Mouse (Mus musculus) liver, embryonic 11.5 days (tissue): Measurements from ENCODE around the gene Fgfr2. TPM values are rescaled to one million over a fixed set of nuclear protein-coding genes. Genes with fewer than 3 reads are reported as not detected.

Experiments
- ATAC-seq: fragments of 200-750 bp; cut with Nextera tagmentation; replicated peaks from 2 replicates; pipeline ENCODE4 v1.8.0; 2017; ENCODE audit warnings: moderate number of reproducible peaks, mild to moderate bottlenecking, moderate TSS enrichment, moderate library complexity; ENCODE audit not compliant: low FRiP score
- DNase-seq: peaks from one replicate; pipeline ENCODE4 v3.0.0-alpha.2; 2017; ENCODE audit warnings: low spot score
- H3K27ac ChIP-seq: fragments of 300-500 bp; sonication (generic); 2 replicates; pipeline ENCODE4 v1.5.1; 2014; ENCODE audit warnings: mild to moderate bottlenecking, low read depth, low read length, control low read depth
- H3K27me3 ChIP-seq: fragments of 300-500 bp; sonication (generic); replicated peaks from 2 replicates; pipeline ENCODE4 v1.6.1; 2014; ENCODE audit warnings: low read length, mixed read lengths; ENCODE audit not compliant: control insufficient read depth, insufficient read depth
- H3K36me3 ChIP-seq: fragments of 300-500 bp; sonication (generic); 2 replicates; pipeline ENCODE4 v1.6.1; 2014; ENCODE audit warnings: mild to moderate bottlenecking, low read length, moderate library complexity, mixed read lengths; ENCODE audit not compliant: control insufficient read depth, insufficient read depth
- H3K4me1 ChIP-seq: fragments of 300-500 bp; sonication (generic); replicated peaks from 2 replicates; pipeline ENCODE4 v1.6.1; 2014; ENCODE audit warnings: low read length, mixed read lengths; ENCODE audit not compliant: control insufficient read depth, insufficient read depth
- H3K4me2 ChIP-seq: fragments of 300-500 bp; sonication (generic); 2 replicates; pipeline ENCODE4 v1.6.1; 2014; ENCODE audit warnings: mild to moderate bottlenecking, control low read depth, moderate library complexity
- H3K4me3 ChIP-seq: fragments of 300-500 bp; sonication (generic); 2 replicates; pipeline ENCODE4 v1.5.1; 2014; ENCODE audit warnings: low read depth, low read length, control low read depth
- H3K9ac ChIP-seq: fragments of 300-500 bp; sonication (generic); 2 replicates; pipeline ENCODE4 v1.6.1; 2014; ENCODE audit warnings: low read depth, low read length, control low read depth
- H3K9me3 ChIP-seq: fragments of 300-500 bp; sonication (generic); 2 replicates; pipeline ENCODE4 v1.6.1; 2016; ENCODE audit warnings: low read length, inconsistent platforms, mixed read lengths; ENCODE audit not compliant: control insufficient read depth
- WGBS: fragments of 180-500 bp; shearing (Covaris S2); extraction: QIAGEN DNeasy Blood & Tissue Kit; methylation state at CpG from one replicate; pipeline ENCODE4 v1.1.7; 2014; 5-methylcytosine and 5-hydroxymethylcytosine counted together
- polyA plus RNA-seq: library from polyadenylated mRNA; unstranded; fragments of >200 nt; fragmentation: Nextera tagmentation; extraction: Ambion mirVana; gene quantifications from 2 replicates; pipeline ENCODE4 v1.2.1, GENCODE M21; 2014

The Fgfr2 gene
- polyA plus RNA-seq, 1 experiment from 2014 or later, result 32.6 TPM

DNA sequence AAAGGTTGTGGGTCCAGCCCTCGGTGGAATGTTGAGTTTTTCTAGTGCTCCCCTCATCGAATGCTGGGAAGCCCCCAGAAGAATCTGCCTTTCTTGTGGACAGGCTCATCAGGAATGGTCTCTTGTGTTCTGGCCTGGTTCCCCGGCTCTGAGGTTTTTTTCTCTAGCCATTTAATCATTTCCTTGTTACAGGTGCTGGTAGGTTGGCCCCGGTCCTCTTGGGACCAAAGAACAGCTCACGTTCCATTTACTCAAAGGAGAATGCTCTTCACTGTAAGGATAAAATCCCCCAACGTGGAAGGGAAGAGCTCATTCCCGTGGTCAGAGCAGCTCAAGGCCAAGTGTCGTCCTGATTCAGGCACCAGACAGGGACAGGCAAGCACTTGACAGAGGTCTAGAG lies 113.5 kb downstream of the Fgfr2 start:
- peaks cover 4% of the 10 kb centered on the region; the same call in 1 of the 2 replicates for H3K36me3 ChIP-seq
- H3K9ac ChIP-seq, result no peak overlapping the region
- WGBS, result 87% methylated on average over 8 of the region's 8 CpGs
- no peaks in the 10 kb centered on the region for H3K27me3 ChIP-seq
- no peak overlapping the region for H3K4me3 ChIP-seq
- H3K27ac ChIP-seq, result no peak overlapping the region
- H3K4me2 ChIP-seq, result no peak overlapping the region
- peaks cover 10% of the 10 kb centered on the region for H3K4me1 ChIP-seq
- ATAC-seq, result no peak
- DNase-seq, result no peak
- no peaks in the 10 kb centered on the region for H3K9me3 ChIP-seq

DNA sequence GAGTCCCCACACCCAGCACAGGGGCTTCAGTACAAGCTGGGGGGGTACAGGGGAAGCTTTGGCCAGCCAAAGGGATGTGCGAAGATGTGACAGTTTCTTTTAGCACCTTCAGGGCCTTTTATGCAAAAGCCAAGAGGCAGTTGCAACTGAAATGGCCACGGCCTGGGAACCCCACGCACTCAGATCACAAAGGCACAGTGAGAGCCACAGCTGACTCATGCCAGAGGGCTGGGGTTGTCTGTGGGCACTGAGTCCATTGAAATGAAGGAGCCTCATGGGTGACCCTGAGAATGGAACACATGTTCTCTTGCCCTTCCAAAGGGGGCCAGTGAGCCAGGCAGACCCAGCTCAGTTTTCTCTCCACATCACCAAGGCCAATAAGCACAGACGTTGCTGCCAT lies 114.5 kb downstream of the Fgfr2 start:
- ATAC-seq (no peak), DNase-seq (no peak)
- Histone ChIP-seq H3K9ac (no peak overlapping the region), H3K27me3 (no peaks in the 10 kb centered on the region), H3K4me3 (no peak overlapping the region), H3K4me1 (peaks cover 10% of the 10 kb centered on the region), H3K4me2 (no peak overlapping the region), H3K36me3 (peaks cover 1% of the 10 kb centered on the region; the same call in 1 of the 2 replicates), H3K27ac (no peak overlapping the region), H3K9me3 (no peaks in the 10 kb centered on the region)
- WGBS, result 90% methylated on average over 4 of the region's 4 CpGs

DNA sequence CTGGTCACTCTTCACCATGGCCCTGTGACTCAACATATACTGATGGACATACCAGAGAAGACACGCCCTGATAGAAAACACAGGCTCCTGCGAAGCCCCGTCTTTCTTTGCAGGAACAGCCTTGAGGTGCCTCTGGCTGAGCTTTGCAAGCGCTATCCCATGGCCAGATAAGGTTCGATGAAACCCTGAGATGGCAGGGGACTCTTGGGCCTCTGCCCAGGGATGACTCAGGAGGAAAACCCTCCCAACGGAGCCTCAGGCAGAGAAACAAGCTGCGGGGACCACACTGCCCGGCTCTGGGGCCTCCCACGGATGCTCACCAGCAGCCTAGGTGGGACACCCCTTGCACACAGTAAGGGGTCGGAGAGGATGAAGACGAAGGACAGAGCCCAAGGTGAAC lies 115.8 kb downstream of the Fgfr2 start:
- no peak overlapping the region for H3K27ac ChIP-seq
- no peaks in the 10 kb centered on the region for H3K27me3 ChIP-seq
- no peak overlapping the region for H3K4me3 ChIP-seq
- peaks cover 10% of the 10 kb centered on the region for H3K4me1 ChIP-seq
- ATAC-seq, result no peak
- no peaks in the 10 kb centered on the region for H3K36me3 ChIP-seq
- no peak overlapping the region for H3K4me2 ChIP-seq
- no peaks in the 10 kb centered on the region for H3K9me3 ChIP-seq
- DNase-seq, result no peak
- WGBS, result 81% methylated on average over 11 of the region's 11 CpGs
- H3K9ac ChIP-seq, result no peak overlapping the region

DNA sequence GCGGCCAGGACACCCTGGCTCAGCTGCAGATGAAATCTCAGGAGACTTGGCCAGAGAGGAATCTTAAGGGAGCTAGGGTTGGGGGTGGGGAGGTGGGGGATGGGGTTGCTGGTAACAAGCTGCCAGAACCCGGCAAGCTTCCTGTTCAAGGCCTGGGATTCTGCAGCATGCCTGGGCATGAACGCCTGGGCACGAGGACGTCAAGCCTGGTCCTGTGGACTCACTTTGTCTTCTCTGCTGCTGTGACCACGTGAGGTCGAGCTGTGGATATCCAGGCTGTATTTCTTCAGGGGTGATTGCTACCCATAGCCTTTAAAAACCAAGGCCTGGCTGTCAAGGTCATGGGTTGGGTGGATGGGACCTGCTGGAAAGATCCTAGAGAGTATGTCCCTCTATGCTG lies 117.4 kb downstream of the Fgfr2 start:
- no peak overlapping the region for H3K9ac ChIP-seq
- ATAC-seq (no peak), DNase-seq (no peak)
- WGBS, result 80% methylated on average over 7 of the region's 7 CpGs
- H3K27ac ChIP-seq, result no peak overlapping the region
- no peak overlapping the region for H3K4me2 ChIP-seq
- H3K4me3 ChIP-seq, result no peak overlapping the region
- H3K36me3 ChIP-seq, result no peaks in the 10 kb centered on the region
- no peaks in the 10 kb centered on the region for H3K27me3 ChIP-seq
- H3K4me1 ChIP-seq, result peaks cover 10% of the 10 kb centered on the region
- H3K9me3 ChIP-seq, result no peaks in the 10 kb centered on the region

DNA sequence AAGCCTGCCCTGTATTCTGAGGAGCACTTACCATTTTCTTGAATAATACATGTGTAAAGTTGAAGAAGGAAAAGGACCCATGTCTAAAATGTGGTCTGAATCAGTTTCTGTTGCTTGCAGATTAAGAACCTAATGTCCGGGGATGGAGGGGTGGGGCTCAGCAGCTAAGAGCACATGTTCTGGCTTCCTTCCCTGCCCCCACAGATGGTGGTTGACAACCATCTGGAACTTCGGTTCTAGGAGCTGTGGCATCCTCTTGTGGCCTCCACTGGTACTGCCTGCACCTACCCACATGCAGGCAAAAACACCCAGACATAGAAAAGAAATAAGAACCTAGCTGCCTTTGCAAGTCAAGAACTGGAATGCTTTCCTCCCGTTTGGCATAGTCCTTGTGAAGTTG lies 119.7 kb downstream of the Fgfr2 start:
- peak; percentile 72 for ATAC-seq
- no peaks in the 10 kb centered on the region for H3K9me3 ChIP-seq
- H3K4me2 ChIP-seq, result no peak overlapping the region
- peaks cover 3% of the 10 kb centered on the region; the same call in 1 of the 2 replicates for H3K36me3 ChIP-seq
- peaks cover 10% of the 10 kb centered on the region; the same call in 1 of the 2 replicates for H3K4me1 ChIP-seq
- 24% methylated on average over 3 of the region's 3 CpGs for WGBS
- H3K9ac ChIP-seq, result no peak overlapping the region
- no peak overlapping the region for H3K27ac ChIP-seq
- DNase-seq, result peak; percentile 66
- H3K27me3 ChIP-seq, result no peaks in the 10 kb centered on the region
- no peak overlapping the region for H3K4me3 ChIP-seq

DNA sequence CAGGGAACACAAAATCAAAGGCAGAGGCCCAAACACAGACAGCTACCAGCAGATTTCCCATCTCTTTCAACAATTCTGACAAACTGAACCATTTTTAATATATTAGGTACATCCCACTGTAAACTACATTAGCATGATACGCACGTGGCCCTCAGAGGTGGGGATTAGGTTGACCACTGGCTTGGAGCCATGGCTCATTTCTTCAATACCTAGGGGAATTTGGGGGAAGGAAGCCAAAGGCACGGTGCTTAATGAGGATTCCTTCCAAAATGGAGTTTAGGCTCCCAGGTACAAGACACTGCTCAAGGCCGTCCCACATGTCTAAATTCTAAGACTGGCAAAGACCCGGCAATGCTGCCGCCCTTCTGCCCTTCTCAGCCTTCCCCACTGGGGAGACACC lies 120.9 kb downstream of the Fgfr2 start:
- H3K36me3 ChIP-seq, result peaks cover 11% of the 10 kb centered on the region; the same call in 1 of the 2 replicates
- ATAC-seq, result no peak
- WGBS, result 86% methylated on average over 6 of the region's 6 CpGs

DNA sequence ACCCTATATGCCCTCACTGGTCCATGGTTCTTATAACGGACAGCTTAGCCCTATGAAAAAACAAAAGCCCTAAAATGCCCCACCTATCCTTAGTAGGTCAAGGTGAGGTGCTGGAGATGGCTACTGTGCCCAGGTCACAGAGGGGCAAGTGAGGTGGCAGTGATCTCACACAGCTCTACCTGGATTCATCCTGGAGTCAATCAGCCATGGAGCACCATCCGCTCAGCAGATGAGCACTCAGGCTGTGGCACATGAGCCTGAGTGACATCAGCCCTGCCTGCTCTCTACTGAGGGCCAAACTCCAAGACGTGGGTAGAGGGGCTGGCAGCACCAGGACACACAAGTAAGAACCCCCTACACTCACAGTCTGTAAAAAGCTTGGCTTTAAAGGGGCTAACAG lies 121.8 kb downstream of the Fgfr2 start:
- Histone ChIP-seq H3K36me3 (peaks cover 15% of the 10 kb centered on the region; the same call in 1 of the 2 replicates), H3K9ac (no peak overlapping the region), H3K4me1 (peaks cover 2% of the 10 kb centered on the region; the same call in 1 of the 2 replicates), H3K27me3 (no peaks in the 10 kb centered on the region), H3K27ac (no peak overlapping the region), H3K4me3 (no peak overlapping the region), H3K4me2 (no peak overlapping the region), H3K9me3 (no peaks in the 10 kb centered on the region)
- WGBS, result 92% methylated on average over 3 of the region's 3 CpGs
- ATAC-seq, result no peak
- DNase-seq, result no peak

More for the DNA sequence above, 120.9 kb downstream of the Fgfr2 start:
- Histone ChIP-seq H3K4me2 (no peak overlapping the region), H3K9ac (no peak overlapping the region), H3K4me3 (no peak overlapping the region), H3K4me1 (peaks cover 5% of the 10 kb centered on the region; the same call in 1 of the 2 replicates), H3K9me3 (no peaks in the 10 kb centered on the region), H3K27ac (no peak overlapping the region), H3K27me3 (no peaks in the 10 kb centered on the region)
- no peak for DNase-seq

DNA sequence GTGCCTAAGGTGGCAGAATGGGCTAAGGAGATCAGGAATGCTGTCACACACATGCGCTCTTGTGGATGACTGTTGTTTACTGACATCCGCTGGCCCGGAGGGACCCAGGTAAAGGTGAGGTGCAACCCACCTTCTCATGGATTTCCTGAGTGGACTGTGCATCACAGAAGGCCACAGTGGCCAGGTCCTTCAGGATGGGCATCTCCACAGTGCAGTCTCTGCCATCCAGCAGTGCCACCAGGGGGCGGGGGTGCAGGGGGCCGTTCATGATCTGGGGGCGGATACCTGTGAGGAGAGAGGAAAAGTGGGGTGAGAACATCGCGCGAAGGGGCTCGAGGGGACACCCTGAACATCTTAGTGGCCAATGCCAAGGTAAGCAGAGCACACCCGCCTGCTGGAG lies 124.1 kb downstream of the Fgfr2 start:
- WGBS, result 94% methylated on average over 11 of the region's 11 CpGs
- no peak for ATAC-seq
- no peak overlapping the region for H3K4me3 ChIP-seq
- no peaks in the 10 kb centered on the region for H3K4me1 ChIP-seq
- H3K4me2 ChIP-seq, result no peak overlapping the region
- DNase-seq, result no peak
- no peak overlapping the region for H3K9ac ChIP-seq
- H3K36me3 ChIP-seq, result peaks cover 18% of the 10 kb centered on the region; the same call in 1 of the 2 replicates
- H3K9me3 ChIP-seq, result no peaks in the 10 kb centered on the region
- H3K27ac ChIP-seq, result no peak overlapping the region
- H3K27me3 ChIP-seq, result no peaks in the 10 kb centered on the region

DNA sequence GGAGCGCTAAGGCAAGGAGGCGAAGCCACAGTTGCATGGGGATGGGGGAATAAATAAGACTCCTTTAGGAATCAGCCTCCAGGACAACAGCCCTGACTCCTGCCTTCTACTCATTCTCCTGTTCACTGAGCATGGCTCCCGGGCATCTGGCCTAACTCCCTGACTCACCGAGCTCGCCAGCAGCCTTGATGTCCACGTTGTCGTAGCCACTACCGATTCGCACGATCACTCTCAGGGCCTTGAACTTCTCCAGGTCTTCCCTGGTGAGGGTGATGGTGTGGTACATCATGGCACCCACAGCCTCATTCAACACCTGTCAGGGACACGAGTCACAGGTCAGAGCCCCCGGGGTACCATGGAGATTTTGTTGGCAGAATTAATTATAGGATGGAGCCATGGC lies 124.5 kb downstream of the Fgfr2 start:
- Histone ChIP-seq H3K36me3 (peaks cover 18% of the 10 kb centered on the region; the same call in 1 of the 2 replicates), H3K4me3 (no peak overlapping the region), H3K9ac (no peak overlapping the region), H3K4me2 (no peak overlapping the region), H3K27me3 (no peaks in the 10 kb centered on the region), H3K27ac (no peak overlapping the region), H3K9me3 (no peaks in the 10 kb centered on the region), H3K4me1 (no peaks in the 10 kb centered on the region)
- ATAC-seq, result no peak
- DNase-seq, result no peak
- 93% methylated on average over 12 of the region's 12 CpGs for WGBS
